Mouse (Mus musculus) adrenal gland, adult (tissue): ENCODE measurements at regions not wholly inside any gene's neighbourhood (a gene's known extent, or its start where the extent isn't known, plus 50 kb on each side); places are given as distances from the start of the nearest gene placed in this dataset.
"Not testable (repeated sequence)": the region's sequence is repeated elsewhere in the genome, so short reads cannot be mapped to it uniquely, and the experiment has no call there.

ENCODE experiments used
- DNase-seq, 2 experiments: peaks; one replicate each; pipeline ENCODE4 v3.0.0; 2022 to 2023; ENCODE audit warnings: low spot score in 1 of 2; ENCODE audit not compliant: inconsistent age in 2 of 2

DNA sequence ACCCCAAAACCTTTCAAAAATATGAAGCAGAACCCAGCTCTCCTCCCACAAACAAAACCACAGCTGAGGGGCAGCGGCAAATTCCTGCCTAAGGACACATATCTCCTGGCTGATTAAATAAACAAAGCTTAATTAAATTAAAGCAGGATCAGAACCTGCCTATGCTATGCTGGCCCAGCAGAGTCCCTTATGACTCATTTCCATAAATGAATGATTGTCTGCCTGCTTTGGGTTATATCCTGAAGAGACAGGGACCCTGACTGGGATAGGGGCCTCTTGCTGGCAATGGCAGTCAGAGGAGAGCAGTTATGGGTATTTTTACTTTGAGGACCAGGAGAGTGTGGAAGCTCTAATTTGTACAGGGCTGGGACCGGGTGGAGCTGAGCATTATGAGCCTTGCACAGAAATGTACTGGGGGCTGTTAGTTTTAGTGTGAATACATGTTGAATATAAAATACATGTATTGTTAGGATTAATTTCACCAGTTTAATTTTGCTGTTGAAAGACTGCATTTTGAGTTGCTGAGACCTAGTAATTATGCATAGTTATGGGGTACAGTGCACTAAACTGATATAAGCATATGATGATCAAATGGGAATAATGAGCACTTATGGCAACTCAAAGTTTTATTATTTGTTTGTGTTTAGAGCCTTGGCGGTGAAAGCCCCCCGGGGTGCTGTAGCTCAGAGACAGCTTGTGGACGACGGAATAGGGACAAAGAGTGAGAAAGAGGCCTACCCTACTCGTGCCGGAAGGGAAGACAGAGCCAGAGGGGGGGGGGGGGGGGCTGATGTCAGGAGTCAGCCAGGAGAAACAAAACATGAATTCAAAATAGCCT lies 156.7 kb downstream of the Cartpt start:
- DNase-seq: no peak

- DNase-seq: no peak
Measured at GRCm38 (mm10) chr13:99742507-99742906, 158.4 kb downstream of the Cartpt start.

- DNase-seq: no peak
Measured at GRCm38 (mm10) chr13:99741981-99742380, 158.9 kb downstream of the Cartpt start.

GRCm38 (mm10) chr13:99739420-99739819 lies 161.5 kb downstream of the Cartpt start:
- DNase-seq: no peak

DNA sequence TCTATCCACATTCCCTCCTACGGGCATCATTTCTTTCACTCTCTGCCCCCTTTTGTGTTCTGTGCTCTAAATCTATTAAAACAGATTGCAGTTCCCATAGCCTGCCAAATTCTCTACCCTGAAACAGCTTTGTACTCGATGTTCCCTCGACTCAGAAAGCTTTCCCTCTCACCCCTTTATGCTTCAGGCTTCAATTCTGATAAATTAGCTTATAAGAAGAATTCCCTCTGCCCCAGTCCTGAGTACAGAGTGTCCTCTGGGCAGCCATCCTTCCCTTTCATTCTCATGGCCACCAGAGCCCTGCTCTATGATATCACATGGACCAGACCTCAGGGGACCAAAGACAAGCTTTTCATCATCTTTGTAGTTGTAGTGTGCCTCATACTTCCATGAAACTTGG lies 163.6 kb downstream of the Cartpt start:
- peak in 1 of 2 experiments; percentile 61 for DNase-seq

GRCm38 (mm10) chr13:99729145-99729544 lies 171.7 kb downstream of the Cartpt start:
- peak in 1 of 2 experiments; percentile 35 for DNase-seq

DNA sequence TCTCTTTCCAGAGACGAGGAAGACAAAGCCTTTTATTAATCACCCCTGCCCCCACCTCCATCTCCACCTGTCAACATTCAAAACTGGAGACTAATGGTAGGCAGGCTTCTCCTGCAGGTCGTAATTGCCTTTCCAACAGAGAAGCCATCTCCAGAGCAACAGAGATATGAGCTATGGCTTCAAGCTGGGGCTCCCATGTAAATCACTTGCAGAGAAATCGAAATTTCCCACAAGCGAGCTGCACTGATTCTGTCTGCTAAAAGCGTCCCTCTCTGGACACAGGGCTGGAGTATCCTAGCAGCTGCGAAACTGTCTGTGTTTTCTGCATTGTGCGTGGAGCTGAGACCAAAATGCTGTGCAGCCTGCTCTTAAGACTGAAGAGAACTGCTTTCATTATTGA lies 176.6 kb downstream of the Cartpt start:
- DNase-seq: no peak

DNA sequence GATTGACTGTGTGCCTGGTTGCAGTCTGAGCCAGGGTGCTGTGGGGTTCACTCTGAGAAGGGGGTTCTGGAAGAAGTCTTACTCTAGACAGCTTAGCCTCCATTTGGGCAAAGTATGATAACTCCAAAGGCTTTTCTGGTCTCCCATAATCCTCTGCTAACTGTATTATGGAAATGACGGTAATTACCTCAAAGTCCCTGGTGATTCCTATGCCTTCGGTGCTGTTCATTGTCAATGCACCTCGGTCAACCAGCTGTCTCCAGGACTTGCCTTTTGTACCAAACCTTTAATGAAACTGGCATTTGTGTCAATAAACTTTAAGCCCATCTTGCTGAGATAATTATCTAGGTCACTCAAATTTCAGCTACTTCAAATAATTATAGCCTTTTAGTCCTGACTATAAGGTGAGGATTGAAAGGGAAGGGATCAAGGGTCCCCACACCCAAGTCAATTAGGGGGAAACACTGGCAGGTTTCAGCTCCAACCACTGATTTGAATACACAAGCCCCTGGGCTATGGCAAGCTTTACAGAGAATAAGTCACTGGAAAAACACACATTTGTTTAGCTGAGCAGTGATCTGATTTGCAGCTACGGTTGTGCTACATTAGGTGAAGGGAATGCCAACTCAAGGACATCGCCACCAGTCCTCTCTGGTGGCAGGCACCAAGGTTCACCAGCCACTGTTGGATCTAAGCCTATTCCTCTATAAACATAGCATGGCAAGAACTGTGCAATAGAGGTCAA lies 177.5 kb downstream of the Cartpt start:
- DNase-seq: peak; percentile 28 to 66

GRCm38 (mm10) chr13:99720566-99720965 lies 180.3 kb downstream of the Cartpt start:
- DNase-seq: peak; percentile 80 to 92

DNA sequence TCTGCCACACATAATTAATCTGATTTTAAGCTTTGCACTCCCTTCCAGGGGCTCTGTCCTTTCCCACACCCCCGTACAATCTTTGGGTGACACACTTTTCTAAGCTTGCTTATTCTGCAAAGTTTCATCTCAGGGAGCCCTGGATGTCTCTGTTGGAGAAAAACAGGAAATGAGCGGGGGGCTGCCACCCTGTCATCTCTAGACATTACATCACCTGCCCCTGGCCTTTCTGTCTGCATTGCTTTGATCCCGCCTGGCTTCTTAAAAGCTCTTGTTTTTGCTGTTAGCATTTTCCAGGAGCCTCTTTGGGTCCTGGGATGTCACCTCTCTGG lies 180.2 kb upstream of the Map1b start:
- DNase-seq: peak; percentile 39 to 64

DNA sequence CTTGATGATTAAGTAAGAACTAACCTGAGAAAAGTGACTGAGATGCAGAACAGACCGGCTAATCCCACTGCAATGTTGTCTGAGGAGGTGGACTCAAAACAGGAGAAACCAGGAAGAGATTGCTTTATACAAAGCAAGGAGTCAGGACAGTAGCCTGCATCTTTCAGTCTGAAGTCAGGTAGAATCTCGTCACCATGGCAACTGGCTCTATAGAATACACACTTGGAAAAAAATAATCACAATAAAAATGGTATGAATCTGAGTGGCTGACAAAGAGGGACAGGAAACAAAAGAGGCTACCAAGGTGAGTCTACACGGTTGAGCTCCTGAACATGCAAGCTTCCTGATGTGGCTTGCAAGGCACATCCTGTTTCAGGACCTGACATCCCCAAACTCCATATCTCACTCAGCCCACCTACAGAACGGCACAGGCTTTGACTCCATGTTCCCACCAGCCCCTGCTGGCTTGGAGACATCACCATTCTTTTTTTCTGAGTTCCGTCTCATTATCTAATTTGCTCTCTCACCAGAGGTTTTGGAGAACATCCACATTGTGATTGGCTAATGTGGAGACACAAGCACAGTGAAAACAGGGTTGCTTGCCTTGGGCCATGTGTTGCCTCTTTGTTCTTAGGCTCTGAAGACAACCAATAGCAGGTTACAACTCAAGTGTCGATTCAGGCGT lies 179.7 kb upstream of the Map1b start:
- DNase-seq: no peak

DNA sequence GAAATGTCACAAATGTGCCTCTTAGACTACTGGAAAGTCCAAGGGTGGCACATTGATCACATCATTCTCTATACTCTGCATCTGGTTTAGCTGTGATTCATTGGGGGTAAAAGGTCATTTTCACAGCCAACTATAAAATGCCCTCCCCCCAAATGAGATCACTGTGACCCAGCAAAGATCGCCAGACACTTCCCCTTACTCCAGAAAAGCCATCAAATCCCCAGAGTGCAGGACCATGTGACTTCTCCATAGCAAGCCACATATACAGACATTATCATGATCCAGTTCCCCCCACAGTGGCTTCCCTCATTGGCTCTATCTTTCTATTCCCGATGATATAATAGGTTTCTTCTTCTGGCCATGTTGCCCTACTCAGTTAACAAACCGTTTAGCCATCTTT lies 163.6 kb upstream of the Map1b start:
- no peak for DNase-seq

DNA sequence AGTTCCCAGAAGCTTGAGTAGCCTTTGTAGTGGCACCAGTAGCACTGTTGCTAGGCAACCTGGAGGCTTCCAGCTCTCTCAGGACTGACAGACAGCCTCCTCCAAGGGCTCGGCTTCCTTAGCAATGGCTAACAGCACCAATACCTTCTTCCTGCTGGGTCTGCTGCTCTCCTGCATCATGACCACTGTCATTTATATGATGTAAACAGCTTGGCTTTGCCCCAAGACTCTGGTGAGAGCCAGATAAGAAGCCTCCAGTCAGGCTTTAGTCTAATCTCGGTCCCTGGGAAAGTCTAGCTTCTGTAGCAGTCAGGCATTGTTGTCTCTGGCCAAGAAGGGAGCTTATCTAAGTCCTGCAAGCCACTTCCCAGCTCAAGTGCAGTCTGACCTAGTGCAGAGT lies 163.1 kb upstream of the Map1b start:
- DNase-seq: peak; percentile 30 to 69

DNA sequence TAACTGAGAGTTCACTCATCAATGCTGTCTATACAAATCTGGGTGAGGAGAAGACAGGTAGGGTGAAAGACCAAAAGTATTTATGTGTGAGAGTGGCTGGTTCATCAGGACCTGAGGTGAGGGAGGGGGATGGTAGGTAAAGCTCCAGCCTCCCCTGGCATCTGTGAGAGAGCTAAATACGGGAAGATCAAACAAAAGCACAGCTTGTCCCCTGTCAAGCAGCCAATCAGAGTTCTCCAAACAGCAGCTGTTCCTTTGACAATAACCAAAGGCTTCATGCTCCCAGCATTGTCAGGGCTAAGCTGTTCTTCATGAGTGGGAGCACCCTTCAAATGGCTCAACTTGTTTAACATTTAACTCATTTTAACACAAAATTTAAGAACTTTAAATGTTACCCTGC lies 160.1 kb upstream of the Map1b start:
- no peak for DNase-seq

DNA sequence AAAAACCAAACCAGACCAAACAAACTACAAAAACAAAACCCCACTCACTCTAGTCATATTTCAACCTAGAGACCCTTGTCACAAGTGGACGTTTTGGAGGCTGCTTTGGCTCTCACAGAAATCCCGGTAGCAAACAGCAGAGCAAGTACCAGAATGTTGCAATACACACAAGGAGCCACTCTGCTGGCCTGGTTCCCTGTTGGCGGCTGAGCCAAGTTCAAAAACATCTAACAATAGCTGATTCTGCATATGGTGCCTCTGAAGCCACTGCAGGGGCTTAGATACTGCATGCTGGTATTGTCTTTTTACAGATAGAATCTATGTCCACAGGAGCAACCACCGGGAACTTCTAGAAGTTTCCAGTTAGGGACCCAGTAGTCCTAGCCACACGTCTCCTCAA lies 159.6 kb upstream of the Map1b start:
- no peak for DNase-seq

DNA sequence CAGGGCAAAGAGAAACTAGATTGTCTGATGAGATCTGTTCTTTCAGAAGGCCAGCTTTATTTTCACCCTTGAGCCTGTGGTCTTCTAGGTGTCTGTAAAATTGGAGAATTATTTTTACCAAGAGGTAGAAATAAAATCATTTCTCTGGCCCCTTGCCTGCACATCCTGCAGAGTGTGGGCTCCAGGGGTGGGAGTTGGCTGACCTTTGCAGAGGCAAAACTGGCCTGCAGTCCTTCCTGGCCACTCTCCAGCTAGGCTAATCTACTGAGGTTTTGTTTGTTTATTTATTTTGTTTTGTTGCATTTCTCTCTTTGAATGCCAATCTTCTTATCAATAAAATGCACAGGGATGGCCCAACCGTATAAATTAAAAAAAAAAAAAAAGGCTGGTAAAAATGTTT lies 156.4 kb upstream of the Map1b start:
- peak in 1 of 2 experiments; percentile 55 for DNase-seq

DNA sequence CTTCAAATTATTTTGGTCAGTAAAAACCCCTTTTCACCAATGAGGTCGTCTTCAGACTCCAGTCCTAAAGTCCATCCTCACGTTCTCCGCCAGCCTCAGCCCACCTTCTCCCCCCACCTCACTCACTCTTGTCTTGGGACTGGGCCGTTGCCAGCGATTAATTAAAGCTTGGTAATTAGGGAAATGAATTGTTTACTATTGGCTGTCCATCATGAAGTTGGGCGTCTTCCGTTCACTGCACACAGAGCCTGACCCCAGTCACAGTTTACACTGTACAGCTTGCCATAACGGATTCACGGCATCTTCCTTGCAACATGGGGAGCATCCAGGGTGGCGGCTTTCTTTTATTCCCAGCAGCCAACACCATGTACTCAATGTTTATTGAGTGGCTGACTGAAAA lies 155.4 kb upstream of the Map1b start:
- no peak for DNase-seq

DNA sequence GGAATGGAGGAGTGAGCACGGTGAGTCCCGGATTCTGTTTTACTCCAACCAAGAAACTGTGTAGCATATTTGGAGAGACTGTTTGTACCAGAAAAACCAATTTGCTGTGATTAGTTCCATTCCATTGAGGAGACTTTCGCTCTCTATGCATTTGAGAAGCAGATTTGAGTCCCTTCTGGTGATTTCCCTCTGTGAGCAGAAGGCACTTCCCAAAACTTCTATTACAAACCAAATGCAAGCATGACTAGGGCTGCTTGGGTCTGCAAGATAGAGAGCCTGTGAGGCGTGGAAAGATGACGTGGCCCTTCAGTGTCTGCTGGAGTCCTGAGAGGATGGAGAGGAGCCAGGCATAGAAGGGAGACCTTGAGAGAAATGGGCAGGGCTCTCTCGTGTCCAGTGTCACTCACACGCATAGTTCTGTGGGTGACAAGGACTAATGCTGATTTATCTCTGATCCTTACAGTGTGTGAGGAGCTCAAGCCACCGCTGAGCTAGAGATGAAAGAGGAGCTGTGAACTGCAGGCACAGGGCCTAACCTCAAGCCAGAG lies 153.7 kb upstream of the Map1b start:
- DNase-seq: peak; percentile 85 to 92

- no peak for DNase-seq
Measured at GRCm38 (mm10) chr13:99668613-99669012, 152.3 kb upstream of the Map1b start.

- DNase-seq: no peak
Measured at GRCm38 (mm10) chr13:99666086-99666485, 149.7 kb upstream of the Map1b start.

GRCm38 (mm10) chr13:99663422-99663821 lies 147.1 kb upstream of the Map1b start:
- DNase-seq: not testable (repeated sequence)
